Mouse (Mus musculus) yolk sac, embryonic 10.5 days (tissue): Measurements from ENCODE around the gene Plce1.

ENCODE experiments used
- DNase-seq: peaks from one replicate; pipeline ENCODE4 v3.0.0-alpha.2; 2017; ENCODE audit warnings: low spot score

Gene Plce1

DNA sequence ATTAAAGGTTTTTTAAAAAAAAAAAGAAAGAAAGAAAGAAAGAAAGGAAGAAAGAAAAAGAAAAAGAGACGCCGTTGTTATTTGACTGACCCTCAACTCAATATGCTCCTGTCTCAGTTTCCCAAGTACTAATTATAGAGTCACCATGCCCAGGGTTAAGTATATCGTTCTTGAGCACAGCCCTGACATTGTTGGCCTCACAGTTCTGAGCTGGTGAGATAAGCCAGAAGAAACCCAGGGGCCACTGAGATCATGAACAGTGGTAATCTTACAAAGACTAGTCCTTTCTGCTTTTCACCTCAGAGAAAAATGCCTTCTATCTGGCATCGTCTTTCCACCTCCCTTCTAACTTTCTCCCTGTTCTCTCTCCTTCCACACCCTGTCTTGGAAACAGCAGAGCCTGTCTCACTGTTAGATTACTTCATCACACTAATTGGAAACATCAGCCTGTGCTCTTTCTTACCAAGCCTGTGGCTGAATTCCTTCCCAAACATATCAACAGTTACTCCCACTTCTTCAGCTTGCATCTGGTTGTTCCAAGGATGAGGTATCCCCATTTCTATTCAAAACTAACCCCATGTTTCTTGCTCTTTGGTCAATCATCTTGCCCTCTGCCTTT lies 339.4 kb downstream of the Plce1 start:
- no peak for DNase-seq

DNA sequence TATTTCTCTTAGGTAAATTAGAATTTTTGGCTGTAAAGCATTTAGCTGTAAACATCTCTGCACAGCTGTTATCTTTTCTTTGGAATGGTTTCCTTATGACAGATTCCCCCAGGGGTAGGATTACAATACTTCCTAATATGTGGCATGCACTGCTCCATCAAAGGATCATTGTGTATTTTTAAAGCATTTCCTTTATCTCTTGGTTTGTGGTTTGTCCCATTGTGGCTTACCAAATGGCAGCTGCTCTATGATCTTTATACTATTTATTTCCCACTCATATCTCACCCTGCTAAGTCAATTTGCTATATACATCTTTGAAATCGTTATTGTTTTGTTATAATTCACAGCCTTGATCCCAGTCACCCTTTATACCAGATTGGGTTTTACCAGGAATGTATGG lies 352.3 kb downstream of the Plce1 start:
- DNase-seq, result no peak
